Mouse (Mus musculus) thymus, adult 18-20 months (tissue): ENCODE results near the gene Slc25a39.
"Not testable (repeated sequence)": the region's sequence is repeated elsewhere in the genome, so short reads cannot be mapped to it uniquely, and the experiment has no call there.

ENCODE experiments used
- DNase-seq, 2 experiments: peaks; one replicate each; pipeline ENCODE4 v3.0.0; 2022; ENCODE audit warnings: mixed read lengths in 2 of 2

Slc25a39 gene

DNA sequence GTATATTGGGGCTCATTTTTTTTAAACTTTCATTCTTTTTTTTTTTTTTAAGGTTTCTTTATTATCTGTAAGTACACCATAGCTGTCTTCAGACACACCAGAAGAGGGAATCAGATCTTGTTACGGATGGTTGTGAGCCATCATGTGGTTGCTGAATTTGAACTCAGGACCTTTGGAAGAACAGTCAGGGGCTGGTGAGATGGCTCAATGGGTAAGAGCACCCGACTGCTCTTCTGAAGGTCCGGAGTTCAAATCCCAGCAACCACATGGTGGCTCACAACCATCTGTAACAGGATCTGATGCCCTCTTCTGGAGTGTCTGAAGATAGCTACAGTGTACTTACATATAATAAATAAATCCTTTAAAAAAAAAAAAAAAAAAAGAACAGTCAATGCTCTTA is 2.6 kb upstream of the Slc25a39 start:
- not testable (repeated sequence) for DNase-seq

DNA sequence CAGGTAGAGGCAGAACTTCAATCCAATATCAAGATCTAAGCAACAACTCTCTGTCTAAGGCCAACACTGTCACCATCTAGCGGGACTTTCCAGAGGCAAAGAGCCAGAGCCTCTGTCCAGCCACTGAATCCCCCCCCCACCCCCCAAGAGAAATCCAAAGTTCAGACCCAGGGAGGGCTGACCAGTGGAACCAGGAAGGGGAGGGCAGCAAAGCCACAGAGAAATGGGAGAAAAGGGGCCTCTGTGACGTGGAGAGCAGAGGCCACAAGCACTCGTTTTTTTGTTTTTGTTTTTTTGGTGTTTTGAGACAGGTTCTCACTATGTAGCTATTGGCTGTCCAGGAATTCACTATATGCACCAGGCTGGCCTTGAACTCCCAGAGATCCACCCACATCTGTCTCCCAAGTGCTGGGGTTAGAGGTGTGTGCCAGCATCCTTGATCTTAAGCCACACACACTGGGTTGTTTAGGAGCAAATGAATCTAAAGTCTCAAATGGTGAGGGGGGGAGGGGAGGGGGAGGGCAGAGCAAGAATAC is 2.1 kb upstream of the Slc25a39 start:
- no peak for DNase-seq

DNA sequence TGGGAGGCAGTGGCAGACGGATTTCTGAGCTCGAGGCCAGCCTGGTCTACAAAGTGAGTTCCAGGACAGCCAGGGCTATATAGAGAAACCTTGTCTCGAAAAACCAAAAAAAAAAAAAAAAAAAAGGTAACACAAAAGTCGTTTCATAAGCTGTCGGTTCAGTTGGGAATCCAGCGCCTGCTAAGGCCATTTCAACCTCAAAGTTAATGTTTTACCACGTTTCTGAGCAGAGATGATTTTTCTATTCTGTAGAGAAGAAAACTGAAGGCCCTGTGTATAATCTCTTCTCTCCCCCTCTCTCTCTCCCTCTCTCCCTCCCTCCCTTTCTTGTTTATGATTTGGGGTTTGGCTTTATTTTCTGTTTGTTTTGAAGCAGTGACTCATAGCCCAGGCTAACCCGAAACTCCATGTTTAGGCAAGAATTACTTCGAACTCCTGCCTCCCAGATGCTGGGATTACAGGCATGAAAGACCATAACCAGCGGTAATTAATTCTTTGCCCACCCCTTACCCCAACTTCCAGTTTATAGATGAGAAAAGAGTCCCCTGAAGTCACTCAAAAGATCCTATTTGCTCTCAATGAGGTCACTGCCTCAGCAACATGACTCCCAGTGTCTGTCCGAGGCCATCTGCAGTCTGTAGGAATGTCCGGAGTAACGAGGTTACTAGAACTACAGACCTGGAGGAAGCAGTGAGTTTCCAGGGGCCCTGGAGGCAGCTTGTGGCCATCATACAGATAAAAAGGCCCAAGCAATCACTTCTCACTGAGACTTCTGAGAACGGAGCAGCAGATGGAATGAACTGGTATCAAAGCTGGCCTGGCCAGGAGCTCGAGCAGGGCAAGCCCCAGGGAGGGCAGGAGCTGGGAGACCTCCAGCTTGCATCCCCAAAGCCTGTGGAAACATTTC is 1.4 kb upstream of the Slc25a39 start:
- DNase-seq, result no peak

DNA sequence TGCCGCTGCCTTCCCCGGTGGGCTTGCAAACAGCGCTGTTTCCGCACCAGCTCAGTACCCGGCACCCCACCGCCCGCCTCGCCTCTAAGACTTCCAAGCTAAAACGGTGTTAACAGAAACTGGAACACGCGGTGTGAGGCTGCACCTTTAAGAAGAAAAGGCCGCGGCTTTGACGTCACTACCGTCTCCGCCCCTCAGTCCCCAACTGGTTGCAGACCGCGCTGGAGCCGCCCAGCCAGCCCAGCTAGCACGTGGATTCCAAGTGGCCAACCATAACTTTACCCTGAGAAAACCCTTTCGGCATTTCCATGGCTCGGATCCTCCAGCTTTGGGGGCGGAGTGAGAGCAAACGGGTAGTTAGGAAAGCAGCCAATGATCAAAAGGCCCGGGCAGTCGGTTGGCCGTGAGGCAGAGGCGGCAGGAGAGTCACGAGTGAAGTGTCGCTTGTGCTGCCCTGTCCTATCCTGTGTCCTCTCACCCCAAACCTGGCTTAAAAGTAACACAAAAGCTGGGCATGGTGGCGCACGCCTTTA is 664 bp upstream of the Slc25a39 start:
- DNase-seq, result peak; percentile 91 to 93

DNA sequence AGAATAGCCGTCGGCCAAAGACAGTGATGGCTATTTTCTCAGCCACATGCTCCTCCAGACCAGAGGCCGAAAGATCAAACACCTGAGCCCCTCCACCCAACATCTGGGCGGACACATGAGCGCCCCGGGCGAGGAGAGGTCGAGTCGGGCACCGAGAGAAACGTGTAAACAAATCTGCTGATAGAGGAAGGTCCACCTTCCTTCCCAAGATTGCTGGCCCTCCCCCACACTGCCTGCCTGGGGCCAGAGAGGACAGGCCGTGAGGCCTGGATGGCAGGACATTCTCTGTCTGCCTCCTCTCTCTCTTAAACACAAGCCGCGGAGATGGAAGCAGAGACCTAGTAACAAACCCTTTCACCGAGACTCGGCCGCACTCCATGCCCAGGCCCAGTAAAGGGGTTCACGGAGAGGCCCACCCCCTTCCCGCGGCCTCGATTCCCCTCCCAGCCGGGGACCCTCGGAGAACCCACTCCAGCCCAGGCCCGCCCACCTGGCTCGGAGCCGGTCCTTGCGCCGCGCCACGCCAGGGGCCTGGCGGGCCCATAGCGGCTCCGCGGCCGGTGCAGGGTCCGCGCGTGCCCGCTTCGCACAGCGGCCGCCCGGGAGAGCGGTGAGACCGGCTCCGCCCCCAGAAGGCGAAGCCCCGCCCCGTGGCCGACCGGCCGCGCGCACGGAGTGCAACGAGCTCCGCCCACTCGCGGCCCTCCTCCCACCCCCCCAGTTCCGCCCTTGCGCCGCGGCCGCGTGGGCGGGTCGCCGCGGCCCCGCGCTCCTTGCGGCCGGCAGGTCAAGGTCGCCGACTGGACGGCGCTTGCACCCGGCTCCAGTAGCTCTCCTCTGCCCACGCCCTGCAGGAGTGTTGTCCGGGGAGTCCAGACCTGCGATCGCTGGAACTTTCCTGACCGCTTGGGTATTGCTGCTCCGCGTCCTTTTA is 579 bp downstream of the Slc25a39 start:
- peak; percentile 78 to 81 for DNase-seq

DNA sequence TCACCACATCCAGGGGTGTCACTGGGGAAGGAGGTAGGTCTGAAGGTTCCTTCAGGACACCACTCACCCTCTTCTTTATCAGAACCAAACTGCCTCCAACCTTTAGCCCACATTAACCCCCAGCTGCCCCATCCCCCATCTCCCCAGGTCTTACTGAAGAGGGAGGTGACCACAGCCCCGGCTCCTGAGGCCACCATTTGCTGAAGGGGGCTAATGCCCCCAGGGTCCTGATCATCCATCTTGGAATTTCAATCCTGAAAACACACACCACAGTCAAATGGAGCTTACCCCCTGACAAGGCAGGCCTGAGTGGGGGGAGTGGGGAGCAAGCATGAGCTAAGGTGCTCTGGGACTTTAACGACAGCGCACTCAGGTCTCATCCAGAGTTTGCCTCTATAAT is 1.3 kb downstream of the Slc25a39 start:
- no peak for DNase-seq

DNA sequence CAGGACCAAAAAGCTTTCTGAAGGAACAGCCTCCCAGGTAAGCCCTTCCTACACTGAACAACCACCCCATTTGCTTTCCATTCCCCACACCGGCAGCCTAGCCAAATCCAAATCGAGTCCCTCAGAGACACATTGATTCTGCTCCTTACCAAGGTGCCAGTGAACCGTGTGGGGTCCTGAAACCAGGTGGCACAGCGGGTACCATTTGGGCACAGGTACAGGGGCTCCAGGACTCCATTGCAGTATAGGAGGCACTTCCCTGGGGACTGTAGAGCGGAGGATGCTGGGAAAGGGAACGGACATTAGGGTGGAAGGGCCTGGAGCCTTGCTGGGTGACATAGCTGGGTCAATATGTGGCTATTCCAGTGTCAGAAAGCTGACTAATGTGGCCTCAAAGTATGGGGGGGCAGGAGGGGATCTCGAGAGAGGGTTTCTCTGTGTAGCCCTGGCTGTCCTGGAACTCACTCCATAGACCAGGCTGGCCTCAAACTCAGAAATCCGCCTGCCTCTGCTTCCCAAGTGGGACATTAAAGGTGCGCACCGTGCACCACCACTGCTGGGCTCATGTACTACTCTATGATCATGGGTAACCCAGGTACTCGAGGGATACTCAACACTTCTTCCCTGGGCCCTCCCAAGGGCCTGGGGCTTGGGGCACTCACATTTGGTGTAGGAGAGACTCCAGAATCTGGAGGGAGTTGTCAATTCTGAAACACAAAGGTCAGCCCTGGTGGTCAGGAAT is 2.0 kb downstream of the Slc25a39 start:
- no peak for DNase-seq

DNA sequence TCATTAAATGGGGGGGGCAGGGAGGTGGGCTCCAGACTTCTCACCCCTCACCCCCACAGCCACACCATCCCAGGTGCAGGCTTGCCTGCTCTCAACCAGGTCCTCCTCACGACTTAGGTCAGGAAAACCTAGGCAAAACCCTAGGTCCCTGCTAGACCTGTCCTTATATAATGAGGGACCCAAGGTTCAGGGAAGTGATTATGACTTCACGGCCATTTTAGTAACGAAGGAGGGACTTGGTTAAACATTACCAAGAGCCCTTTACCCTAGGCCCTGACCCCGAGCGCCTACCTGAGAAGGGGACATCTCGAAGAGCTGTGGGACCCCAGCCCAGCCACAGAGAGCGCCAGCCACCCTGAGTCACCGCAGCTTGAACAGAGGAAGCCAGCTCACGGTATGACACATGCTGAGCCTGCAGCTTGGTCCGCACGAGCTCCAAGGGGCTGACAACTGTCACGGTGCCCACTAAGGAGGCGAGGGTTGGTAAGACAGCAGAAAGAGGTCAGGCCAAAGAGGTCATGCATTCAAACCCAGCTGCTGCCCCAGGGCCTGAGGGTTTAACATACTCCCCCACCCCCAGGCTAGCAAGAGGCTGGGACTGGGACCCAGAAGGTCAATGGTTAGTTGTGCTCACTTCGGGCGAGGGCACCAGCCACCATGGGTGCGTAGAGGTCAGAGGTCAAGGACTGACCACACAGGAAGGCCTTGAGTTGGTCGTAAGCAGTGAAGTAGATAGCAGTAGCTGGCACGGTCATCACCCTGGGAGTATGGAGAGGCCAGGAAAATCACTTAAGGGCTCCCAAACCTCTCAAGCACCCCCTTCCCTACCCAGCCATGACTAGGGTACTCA is 3.4 kb downstream of the Slc25a39 start:
- no peak for DNase-seq

DNA sequence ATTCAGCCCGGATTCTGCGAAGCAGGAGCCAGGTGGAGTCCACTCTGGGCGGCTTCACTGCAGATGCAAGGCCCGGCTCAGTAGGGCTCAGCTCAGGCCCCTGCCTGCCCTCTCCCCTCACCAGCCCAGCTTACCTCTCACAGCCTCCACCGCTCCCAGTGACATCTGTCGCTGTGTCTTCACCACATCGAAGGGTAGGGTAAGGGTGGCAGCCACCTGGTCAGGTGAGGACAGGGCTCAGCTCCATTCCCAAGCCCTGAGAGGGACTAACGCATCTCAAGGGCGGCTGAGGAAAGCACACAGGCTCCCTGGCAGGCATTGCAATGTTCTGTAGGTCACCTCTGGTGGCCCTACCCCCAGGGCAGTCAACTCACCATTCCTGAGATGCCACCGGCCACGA is 4.1 kb downstream of the Slc25a39 start:
- no peak for DNase-seq

DNA sequence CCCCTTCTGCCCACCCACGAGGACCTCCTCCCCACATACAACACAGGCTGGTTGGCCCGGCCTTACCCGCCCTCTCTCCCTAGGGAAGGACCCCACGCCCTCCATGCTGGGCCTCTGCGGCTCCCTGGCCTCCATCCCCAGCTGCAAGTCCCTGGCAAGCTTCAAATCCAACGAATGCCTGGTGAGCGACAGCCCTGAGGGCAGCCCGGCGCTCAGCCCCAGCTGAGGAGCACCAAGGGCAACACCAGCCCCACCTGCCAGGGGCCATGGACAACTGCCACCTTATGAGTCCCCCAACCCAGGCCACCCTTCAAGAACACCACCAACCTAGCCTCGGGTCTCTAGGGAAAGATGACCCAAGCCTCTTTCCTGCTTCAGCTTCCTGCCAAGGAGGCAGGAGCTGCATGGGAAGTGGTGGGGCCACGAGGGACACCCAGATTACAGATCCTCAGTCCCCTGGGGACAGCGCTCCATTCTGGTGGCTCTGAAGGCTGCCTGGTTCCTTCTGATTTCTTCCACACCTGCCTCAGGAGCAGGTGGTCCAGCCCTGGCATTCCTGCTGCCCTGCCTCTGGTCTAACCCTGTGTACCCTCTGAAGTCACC is 5.7 kb downstream of the Slc25a39 start:
- no peak for DNase-seq

DNA sequence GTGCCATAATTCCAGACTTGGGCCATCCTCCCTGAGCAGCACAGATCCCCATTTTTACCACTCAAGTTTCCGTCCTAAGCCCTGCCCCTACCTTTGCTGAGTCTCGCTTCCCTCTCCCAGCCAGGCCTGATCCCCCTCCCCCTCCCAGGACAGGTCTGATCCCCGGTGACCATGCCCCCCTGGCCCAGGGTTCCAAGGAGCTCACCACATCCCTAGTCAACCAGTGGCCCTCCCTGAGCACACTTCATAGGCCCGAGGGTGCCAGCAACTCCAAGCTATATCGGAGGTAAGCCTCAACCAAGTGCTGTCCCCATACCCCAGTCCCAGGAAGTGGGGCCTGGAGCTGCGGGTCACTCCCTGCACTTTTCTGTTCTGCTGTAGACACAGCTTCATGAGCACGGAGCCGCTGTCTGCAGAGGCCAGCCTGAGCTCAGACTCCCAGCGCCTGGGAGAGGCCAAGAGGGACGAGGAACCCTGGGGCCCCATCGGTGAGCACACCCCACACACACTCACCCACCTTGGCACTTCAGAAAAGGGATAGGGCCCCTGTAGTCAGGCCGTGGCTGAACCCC is 7.1 kb downstream of the Slc25a39 start:
- DNase-seq, result no peak

DNA sequence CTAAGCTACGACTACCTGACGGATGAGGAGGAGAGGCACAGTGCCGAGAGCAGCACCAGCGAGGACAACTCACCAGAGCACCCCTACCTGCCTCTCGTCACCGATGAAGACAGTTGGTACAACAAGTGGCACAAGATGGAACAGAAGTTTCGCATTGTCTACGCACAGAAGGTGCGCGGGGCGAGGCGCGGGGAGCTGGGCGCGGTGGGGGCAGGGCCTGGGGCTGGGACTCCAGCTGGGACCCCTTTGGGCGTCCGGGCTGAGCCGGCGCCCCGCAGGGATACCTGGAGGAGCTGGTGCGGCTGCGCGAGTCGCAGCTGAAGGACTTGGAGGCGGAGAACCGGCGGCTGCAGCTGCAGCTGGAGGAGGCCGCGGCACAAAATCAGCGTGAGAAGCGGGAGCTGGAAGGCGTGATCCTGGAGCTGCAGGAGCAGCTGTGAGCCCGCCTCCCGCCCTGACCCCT is 8.1 kb downstream of the Slc25a39 start:
- DNase-seq, result no peak

DNA sequence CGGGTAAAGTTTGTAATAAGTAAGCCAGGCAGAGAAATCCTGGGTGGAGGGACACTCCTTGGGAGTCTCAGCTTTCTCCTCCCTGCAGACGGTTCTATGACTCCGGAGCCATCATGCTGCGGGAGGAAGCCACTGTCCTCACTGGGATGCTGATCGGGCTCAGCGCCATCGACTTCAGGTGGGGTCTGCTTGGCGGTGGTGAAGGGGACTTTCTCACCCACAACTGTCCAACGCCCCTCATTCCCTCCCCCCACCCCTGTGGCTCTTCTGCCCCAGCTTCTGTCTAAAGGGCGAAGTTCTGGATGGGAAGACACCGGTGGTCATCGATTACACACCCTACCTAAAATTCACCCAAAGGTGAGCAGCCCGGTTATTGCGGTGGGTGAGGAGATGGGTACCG is 8.6 kb downstream of the Slc25a39 start:
- no peak for DNase-seq

DNA sequence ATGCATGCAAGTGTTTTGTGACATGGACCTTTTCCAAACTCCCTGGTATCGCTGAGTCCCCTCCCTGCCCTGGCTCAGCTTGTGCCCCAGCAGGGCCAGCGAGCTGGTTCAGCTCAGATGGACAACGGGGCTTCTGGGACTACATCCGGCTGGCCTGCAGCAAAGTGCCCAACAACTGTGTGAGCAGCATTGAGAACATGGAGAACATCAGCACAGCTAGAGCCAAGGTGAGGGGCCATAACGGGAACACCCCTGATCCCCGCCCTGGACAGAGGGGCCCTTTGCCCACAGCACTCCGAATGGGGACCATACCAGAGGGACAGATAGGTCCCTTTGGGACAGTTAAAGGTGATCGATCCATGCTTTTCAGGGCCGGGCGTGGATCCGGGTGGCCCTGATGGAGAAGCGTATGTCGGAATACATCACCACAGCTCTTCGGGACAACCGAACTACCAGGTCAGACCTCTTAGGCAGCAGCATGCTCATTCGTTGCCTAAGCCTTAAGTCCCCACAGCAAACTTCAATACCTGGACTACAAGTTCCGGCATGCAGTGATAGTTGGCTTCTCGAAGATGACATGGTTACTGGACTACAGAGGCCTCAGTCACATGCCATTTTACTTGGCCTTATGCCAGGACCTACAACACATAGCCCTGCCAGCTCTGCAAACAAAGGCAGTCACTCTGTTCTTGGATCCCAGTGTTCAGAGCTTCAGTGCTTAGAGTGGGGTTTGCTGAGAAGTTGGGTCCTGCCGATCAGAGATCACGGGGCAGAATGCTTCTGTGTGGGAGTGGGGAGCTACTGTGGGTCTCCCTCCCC is 9.5 kb downstream of the Slc25a39 start:
- no peak for DNase-seq

DNA sequence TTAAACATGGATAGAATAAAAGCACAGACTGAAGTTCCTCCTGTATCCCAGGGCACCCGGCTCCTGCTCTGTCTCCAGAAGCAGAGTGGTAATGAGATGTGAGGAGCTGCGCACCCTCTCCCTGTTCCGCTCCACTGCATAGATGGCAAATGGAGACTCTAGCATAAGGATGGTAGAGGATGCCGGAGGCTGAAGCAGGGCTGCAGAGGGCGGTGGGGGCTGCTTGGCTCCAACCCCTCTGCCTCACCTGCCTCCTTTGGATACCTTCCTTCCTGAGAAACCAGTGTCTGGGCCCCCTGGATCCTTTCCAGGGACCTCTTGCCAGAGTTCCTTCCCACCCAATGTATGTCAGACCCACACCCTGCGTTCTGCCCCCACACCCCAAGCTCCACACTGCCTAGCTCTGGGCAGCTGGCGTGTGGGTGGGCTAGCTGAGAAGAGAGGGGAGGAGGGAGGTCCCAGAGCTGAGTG is 11.0 kb downstream of the Slc25a39 start:
- no peak for DNase-seq

DNA sequence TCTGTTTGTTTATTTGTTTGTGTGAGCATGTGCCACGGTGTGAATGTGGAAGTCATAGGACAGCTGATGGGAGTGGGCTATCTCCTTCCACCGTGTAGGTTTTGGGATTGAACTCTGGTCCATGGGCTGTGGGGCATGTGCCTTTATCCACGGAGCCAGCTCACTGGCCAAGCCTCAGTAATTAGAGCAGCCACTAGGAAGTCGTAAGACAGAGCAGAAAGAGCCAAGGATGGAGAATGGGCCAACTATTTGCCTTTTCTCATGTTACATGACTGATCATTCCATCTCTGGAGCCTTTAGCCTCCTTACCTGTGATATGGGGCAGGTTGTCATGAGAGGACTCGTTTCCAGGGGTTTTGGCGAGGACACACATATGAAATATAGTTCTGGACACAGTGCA is 11.5 kb downstream of the Slc25a39 start:
- no peak for DNase-seq

DNA sequence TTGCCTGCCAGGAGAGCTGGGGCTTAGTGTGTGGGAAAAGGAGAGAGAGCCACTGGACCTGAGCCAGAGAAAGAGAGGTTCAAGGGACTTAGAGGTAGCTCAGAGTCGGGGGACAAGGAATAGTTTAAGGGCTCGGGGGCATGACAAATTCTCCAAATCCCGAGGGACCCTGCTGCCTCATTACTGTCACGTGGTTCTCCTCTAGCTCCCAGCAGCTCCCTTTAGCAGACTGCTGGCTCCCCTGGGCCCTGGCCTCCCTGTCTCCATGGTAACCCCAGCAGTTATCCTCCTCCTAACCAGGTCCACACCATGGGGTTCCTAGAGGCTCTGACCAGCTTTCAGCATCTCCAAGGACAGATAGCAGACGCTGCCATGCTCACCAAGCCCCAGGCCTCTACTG is 12.5 kb downstream of the Slc25a39 start:
- no peak for DNase-seq

DNA sequence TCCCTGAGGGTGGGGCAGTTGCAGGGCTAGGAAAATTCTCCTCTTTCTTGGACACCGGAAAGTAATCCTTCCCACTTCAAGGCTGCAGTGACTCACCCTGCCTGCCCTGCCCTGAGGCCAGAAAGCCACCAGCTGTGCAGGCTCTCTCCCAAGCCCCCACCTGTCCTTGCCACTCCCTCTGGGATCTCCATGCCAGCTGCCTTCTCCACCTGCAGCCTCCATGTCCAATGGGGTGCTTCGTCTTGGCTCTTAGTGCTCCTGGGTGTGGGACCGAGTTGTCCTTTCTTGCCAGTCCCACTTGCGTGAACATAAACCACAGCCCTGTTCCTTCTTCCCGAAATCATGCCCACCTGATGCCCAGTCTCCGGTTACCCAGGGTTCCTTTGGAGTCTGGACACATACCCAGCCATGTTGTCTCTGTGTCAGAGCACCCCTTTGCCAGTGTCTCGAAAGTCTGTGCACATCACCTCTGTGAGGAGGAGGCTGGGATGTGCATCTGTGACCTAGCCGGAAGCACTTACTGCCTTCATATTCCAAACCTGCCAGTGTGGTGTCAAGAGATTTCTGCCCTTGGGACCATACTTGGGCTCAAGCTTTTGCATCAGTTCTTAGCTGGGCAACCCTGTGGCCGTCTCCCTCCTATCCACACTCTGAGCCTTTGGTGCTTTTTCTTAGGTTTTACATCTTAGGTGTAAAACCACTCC is 13.2 kb downstream of the Slc25a39 start:
- no peak for DNase-seq
